In the genomic region with DNA sequence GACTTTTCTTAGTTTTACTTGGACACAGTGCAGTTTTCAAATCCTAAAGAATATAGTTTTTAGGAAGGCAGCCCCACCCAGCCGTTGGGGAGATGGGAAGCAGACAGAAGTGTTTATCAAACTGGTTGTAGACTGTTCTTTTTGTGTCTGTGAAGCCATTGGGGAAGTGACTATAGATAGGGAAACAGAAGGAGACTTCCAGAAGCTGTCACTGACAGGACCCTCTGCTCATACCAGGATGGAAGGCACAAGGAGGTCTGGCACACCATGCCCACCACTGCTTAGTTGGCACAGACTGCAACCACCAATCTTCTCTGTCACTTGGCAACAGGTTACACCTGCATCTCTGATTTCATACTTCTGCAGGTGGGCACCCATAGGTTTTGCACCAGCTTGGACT, we compare ENCODE assay signal across 14 mouse cellular contexts. TPM values are rescaled to one million over a fixed set of nuclear protein-coding genes. Genes with fewer than 3 reads are reported as not detected.
"Had no signal": no experiment of that assay in that cellular context is flagged by ENCODE, and none has a peak within 500 bp of the region (broad histone marks: within the 10 kb centered on the region; RNA-seq: fewer than 3 reads in every experiment).

No protein-coding gene starts in this region.

- H3K27ac ChIP-seq: kidney, postnatal 0 days; layer of hippocampus, adult 2 months; midbrain, embryonic 12.5 days; stomach, postnatal 0 days had no signal

- H3K4me2 ChIP-seq: liver, embryonic 11.5 days; lung, embryonic 14.5 days; midbrain, embryonic 12.5 days had no signal

- DNase-seq: kidney, adult 2 months; kidney, postnatal 36 days; lung, embryonic 14.5 days; lung, postnatal 10 days; lung, postnatal 4 days; thymus, postnatal 25 days had no signal

- H3K36me3 ChIP-seq: midbrain, embryonic 12.5 days had no signal

- H3K4me3 ChIP-seq: layer of hippocampus, adult 2 months; midbrain, embryonic 12.5 days had no signal

- H3K9me3 ChIP-seq: midbrain, embryonic 12.5 days had no signal

- H3K9ac ChIP-seq: lung, embryonic 14.5 days; midbrain, embryonic 12.5 days had no signal

- ATAC-seq: midbrain, embryonic 16.5 days had no signal

RNA-seq across cellular contexts. Expression of gene Sox1, which starts 2.3 kb away (rescaled TPM):
- polyA plus RNA-seq: kidney, adult 2 months; kidney, postnatal 0 days; liver, embryonic 11.5 days; liver, embryonic 16.5 days; stomach, postnatal 0 days; urinary bladder, adult 2 months had no signal
